Mouse (Mus musculus) embryonic facial prominence, embryonic 11.5 days (tissue): ENCODE measurements around the gene Ggact. TPM values are rescaled to one million over a fixed set of nuclear protein-coding genes. Genes with fewer than 3 reads are reported as not detected.

Experiments used
- ATAC-seq: fragments of 200-750 bp; cut with Nextera tagmentation; replicated peaks from 2 replicates; pipeline ENCODE4 v1.8.0; 2017; ENCODE audit warnings: low read depth; ENCODE audit not compliant: insufficient number of reproducible peaks, low FRiP score, low TSS enrichment
- DNase-seq: peaks from one replicate; pipeline ENCODE4 v3.0.0-alpha.2; 2015; ENCODE audit warnings: low spot score
- H3K27ac ChIP-seq: fragments of 300-500 bp; sonication (generic); replicated peaks from 2 replicates; pipeline ENCODE4 v1.5.1; 2014; ENCODE audit warnings: mild to moderate bottlenecking, low read depth, low read length, control low read depth
- H3K27me3 ChIP-seq: fragments of 300-500 bp; sonication (generic); 2 replicates; pipeline ENCODE4 v1.6.1; 2014; ENCODE audit warnings: mild to moderate bottlenecking, low read length, moderate library complexity, mixed read lengths; ENCODE audit not compliant: control insufficient read depth, insufficient read depth
- H3K36me3 ChIP-seq: fragments of 300-500 bp; sonication (generic); replicated peaks from 2 replicates; pipeline ENCODE4 v1.6.1; 2014; ENCODE audit warnings: low read depth, mild to moderate bottlenecking, low read length, moderate library complexity, mixed read lengths; ENCODE audit not compliant: control insufficient read depth, insufficient read depth
- H3K4me1 ChIP-seq: fragments of 300-500 bp; sonication (generic); 2 replicates; pipeline ENCODE4 v1.6.1; 2014; ENCODE audit warnings: low read length, mixed read lengths; ENCODE audit not compliant: control insufficient read depth, insufficient read depth
- H3K4me2 ChIP-seq: fragments of 300-500 bp; sonication (generic); 2 replicates; pipeline ENCODE4 v1.6.1; 2014; ENCODE audit warnings: low read depth, mild to moderate bottlenecking, control low read depth, low read length, moderate library complexity
- H3K4me3 ChIP-seq: fragments of 300-500 bp; sonication (generic); 2 replicates; pipeline ENCODE4 v1.5.1; 2014; ENCODE audit warnings: low read depth, low read length, control low read depth
- H3K9ac ChIP-seq: fragments of 300-500 bp; sonication (generic); replicated peaks from 2 replicates; pipeline ENCODE4 v1.6.1; 2014; ENCODE audit warnings: mild to moderate bottlenecking, control low read depth, low read length
- H3K9me3 ChIP-seq: fragments of 300-500 bp; sonication (generic); replicated peaks from 2 replicates; pipeline ENCODE4 v1.6.1; 2016; ENCODE audit warnings: mild to moderate bottlenecking, low read length, inconsistent platforms, mixed read lengths; ENCODE audit not compliant: control insufficient read depth
- WGBS: fragments of 180-500 bp; shearing (Covaris S2); extraction: QIAGEN DNeasy Blood & Tissue Kit; methylation state at CpG from one replicate; pipeline ENCODE4 v1.1.7; 2014; 5-methylcytosine and 5-hydroxymethylcytosine counted together
- polyA plus RNA-seq: library from polyadenylated mRNA; unstranded; fragments of >200 nt; fragmentation: Nextera tagmentation; extraction: Ambion mirVana; gene quantifications from 2 replicates; pipeline ENCODE4 v1.2.1, GENCODE M21; 2014

Ggact gene
- polyA plus RNA-seq, 1 experiment from 2014 or later, result 6.7 TPM

DNA sequence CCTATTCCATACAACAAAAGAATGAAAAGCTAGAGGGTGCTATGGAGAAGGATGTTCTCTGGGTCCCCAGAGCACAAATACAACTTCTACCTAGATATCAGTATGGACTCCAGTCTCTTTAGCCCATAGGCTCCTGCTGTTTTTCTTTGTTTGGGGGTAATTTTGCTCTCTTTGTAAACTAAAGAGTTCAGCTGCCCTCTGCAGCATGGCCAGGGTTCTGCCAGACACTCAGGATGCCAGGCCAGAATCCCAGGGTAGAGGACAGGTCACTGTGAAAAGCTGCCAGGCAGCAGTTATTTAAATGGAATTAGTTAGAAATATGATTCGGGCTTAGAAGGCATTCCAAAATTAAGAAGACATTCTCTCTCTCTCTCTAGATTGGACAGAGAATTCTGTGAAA, 22.9 kb upstream of the Ggact start:
- Histone ChIP-seq H3K27me3 (no peaks in the 10 kb centered on the region), H3K9me3 (no peaks in the 10 kb centered on the region), H3K36me3 (no peaks in the 10 kb centered on the region), H3K4me1 (no peaks in the 10 kb centered on the region), H3K4me3 (no peak overlapping the region), H3K4me2 (no peak overlapping the region), H3K9ac (no peak overlapping the region), H3K27ac (no peak overlapping the region)
- 85% methylated on average over 1 of the region's 1 CpGs for WGBS
- DNase-seq, result no peak
- ATAC-seq, result no peak

DNA sequence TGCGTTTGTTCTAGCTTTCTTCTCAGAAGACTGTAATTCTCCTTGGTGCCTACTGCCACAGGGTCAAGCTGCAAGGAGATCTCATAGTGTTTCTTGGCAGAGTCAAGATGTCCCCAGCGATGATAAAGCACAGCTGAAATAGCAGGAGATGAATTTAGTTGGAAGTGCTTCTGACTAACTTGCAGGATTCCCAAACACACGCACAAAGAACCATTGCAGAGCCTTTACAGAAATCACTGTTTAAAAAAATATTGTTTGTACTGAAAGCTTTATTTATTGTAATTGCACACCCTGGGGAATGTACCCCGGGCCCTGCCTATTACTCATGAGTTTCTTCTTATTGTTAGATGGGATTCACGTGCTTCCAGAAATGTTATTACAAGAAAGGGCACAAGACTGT, 6.5 kb upstream of the Ggact start:
- H3K4me2 ChIP-seq, result no peak overlapping the region
- 72% methylated on average over 5 of the region's 5 CpGs for WGBS
- ATAC-seq, result no peak

DNA sequence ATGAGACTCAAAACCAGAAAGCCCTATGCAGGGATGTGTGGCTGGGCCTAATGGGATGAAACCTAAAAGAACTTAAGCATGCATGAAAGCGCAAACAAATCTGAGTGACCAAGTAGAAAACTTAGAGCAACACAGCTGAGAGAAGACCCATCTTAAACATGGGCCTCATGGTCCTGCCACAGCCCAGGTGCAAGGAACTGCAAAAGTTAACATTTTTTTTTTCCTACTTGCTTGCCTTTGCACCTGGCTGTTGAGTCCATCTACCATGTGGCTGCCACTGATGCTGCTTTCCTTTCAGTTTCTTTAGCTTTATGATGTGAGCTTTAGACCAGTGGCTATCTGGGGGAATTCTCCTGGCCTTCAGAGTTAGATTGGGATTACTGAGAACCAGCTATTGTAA, 4.1 kb upstream of the Ggact start:
- Histone ChIP-seq H3K4me3 (no peak overlapping the region), H3K27ac (no peak overlapping the region), H3K27me3 (no peaks in the 10 kb centered on the region), H3K4me1 (no peaks in the 10 kb centered on the region; the same call in 1 of the 2 replicates), H3K9ac (no peak overlapping the region), H3K36me3 (no peaks in the 10 kb centered on the region), H3K9me3 (no peaks in the 10 kb centered on the region), H3K4me2 (no peak overlapping the region)
- 97% methylated on average over 1 of the region's 1 CpGs for WGBS
- ATAC-seq (no peak), DNase-seq (no peak)

More for the DNA sequence above, 6.5 kb upstream of the Ggact start:
- Histone ChIP-seq H3K9me3 (no peaks in the 10 kb centered on the region), H3K4me1 (no peaks in the 10 kb centered on the region), H3K27me3 (no peaks in the 10 kb centered on the region), H3K4me3 (no peak overlapping the region), H3K27ac (no peak overlapping the region), H3K36me3 (no peaks in the 10 kb centered on the region), H3K9ac (no peak overlapping the region)
- DNase-seq, result no peak

DNA sequence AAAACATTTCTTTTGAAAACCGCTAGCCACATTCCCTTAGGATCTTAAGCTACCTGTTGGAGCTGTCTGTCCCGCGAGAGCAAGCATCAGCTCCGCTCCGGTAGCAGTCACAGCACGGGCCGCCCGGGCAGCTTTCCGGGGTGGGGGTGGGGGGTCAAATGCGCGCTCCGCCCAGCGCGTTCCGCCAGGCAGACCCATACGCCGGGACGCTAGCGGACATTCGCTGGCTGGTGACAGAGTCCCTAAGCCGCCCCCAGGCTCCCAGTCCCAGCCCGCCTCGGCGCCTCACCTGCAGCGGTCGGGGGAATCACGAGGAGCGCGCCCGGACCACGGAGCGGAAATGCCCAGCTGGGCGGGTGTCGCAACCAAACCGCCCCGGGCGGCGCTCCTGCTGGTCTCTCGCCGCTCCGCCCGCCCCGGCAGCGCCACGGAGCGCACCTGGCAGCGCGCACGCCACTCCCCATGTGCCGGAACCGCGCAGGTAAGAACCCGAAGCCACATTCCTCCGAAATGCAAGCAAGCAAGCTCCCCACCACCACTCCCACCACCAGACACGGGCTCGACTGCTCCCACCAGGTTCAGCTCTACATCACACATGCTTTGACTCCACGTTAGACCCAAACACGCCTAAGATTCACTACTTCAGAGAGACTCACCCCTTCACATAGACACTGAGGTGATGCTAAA, 602 bp downstream of the Ggact start:
- Histone ChIP-seq H3K9ac (peak overlapping the region; percentile 64), H3K27ac (no peak overlapping the region), H3K4me2 (peak overlapping the region; percentile 77), H3K9me3 (no peaks in the 10 kb centered on the region), H3K4me1 (no peaks in the 10 kb centered on the region; the same call in 1 of the 2 replicates), H3K27me3 (no peaks in the 10 kb centered on the region), H3K4me3 (peak overlapping the region; percentile 62), H3K36me3 (no peaks in the 10 kb centered on the region)
- peak; percentile 68 for DNase-seq
- ATAC-seq, result peak; percentile 77
- WGBS, result under 1% methylated on average over 57 of the region's 58 CpGs

DNA sequence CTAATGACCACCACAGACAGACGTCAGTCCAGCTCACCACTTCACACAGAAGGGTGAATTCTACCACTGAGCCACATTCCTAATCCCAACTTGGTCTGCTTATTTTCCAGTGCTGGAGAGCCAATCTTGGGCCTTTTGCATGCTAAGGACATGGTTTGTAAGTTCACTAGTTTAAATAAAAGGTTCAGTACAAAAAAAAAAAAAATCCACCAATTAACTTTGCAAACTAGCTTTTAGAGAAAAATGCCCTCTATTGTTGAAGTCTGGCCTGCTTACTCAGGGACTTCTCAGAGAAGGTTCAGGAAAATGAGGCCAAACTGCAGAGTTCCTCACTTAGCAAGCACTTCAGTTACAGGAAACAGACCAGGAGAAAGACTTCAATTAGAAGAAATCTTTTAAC, 1.4 kb downstream of the Ggact start:
- H3K27ac ChIP-seq, result no peak overlapping the region
- ATAC-seq (no peak), DNase-seq (no peak)
- no peak overlapping the region for H3K4me3 ChIP-seq
- WGBS, result 44% methylated on average over 1 of the region's 1 CpGs
- H3K4me2 ChIP-seq, result peak overlapping the region; percentile 77; the same call in 1 of the 2 replicates
- no peaks in the 10 kb centered on the region for H3K9me3 ChIP-seq
- no peaks in the 10 kb centered on the region; the same call in 1 of the 2 replicates for H3K4me1 ChIP-seq
- H3K27me3 ChIP-seq, result no peaks in the 10 kb centered on the region
- no peak overlapping the region for H3K9ac ChIP-seq
- no peaks in the 10 kb centered on the region for H3K36me3 ChIP-seq

DNA sequence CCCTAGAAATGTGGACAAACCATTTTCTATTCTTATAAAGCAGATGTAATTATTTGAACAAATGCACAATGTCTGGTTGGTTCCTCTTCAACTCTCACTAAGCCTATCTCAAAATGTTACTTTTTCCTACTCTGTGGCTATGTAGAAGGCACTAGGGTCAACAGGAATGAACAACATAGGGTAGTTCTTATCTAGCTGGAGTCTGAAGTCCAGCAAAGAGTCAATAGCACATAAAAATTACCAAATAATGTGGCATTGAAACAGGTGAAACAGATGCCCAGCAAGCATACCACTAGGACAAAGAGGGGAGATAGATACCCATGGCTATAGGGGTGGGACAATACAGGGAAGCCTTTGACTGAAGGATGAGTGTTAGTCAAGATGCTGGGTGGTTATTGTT, 2.3 kb downstream of the Ggact start:
- Histone ChIP-seq H3K27me3 (no peaks in the 10 kb centered on the region), H3K36me3 (no peaks in the 10 kb centered on the region), H3K9me3 (no peaks in the 10 kb centered on the region), H3K4me3 (no peak overlapping the region), H3K4me1 (no peaks in the 10 kb centered on the region; the same call in 1 of the 2 replicates), H3K27ac (no peak overlapping the region), H3K9ac (no peak overlapping the region), H3K4me2 (no peak overlapping the region)
- DNase-seq (no peak), ATAC-seq (no peak)

DNA sequence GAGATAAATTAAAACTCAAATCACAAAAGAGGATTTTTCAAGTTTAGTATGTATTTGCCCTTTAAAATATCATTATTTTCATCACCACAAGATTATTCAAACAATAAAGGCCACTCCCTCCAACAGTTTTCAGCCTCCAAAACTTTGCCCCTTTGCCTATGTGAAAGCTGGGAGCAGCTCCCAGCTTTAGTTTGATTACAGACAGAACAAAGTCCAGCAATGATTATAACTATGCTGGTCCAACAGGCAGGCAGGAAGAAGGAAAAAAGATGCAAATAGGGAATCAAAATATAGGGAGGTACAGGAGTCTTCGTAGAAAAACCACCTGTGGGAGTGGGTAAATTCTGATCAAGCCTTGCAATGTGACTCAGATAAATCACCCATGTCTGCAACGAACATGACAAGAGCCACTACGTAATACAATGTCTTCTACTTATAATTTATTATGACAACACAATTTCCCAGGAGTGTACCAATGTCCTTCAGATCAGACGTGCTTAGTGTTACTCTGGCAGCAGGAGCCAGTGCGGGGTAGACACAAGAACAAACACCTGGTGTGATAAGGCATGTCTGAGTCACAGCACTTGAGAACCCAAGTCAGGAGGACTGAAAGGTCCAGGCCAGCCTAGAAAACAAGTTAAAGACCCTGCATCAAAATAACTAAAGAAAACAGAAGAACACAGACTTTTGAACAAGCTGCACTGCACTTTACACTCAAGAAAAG, 4.0 kb downstream of the Ggact start:
- Histone ChIP-seq H3K36me3 (no peaks in the 10 kb centered on the region), H3K4me3 (no peak overlapping the region), H3K9me3 (no peaks in the 10 kb centered on the region), H3K4me1 (no peaks in the 10 kb centered on the region; the same call in 1 of the 2 replicates), H3K4me2 (no peak overlapping the region), H3K27ac (no peak overlapping the region), H3K27me3 (no peaks in the 10 kb centered on the region), H3K9ac (no peak overlapping the region)
- ATAC-seq (no peak), DNase-seq (no peak)
- 81% methylated on average over 5 of the region's 5 CpGs for WGBS

DNA sequence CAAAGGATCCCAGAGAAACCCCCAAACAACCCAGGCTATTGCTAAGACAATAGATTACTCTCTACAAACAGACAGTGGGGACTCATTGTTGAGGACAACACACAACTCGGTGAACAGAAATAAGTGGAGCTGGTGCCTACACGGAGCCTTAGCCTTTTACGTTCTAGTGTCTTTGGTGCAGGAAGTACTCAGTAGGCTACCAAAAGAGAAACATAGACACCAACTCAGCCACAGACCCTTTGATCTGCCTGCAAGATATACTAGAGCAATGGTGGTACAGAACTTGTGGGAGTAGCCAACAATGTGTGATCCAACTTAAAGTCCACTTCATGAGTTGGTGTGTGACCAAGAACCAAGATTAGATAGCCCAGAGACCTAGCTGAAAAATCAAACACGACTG, 5.5 kb downstream of the Ggact start:
- Histone ChIP-seq H3K27me3 (no peaks in the 10 kb centered on the region), H3K27ac (no peak overlapping the region), H3K9me3 (no peaks in the 10 kb centered on the region), H3K9ac (no peak overlapping the region), H3K4me2 (no peak overlapping the region), H3K4me1 (no peaks in the 10 kb centered on the region; the same call in 1 of the 2 replicates), H3K36me3 (no peaks in the 10 kb centered on the region), H3K4me3 (no peak overlapping the region)
- no peak for ATAC-seq
- 93% methylated on average over 4 of the region's 4 CpGs for WGBS
- DNase-seq, result no peak
